In genomic region chr8:123844341-123844740, GRCm38 (mm10) we compare ENCODE assay signal across 25 mouse cellular contexts. TPM values are rescaled to one million over a fixed set of nuclear protein-coding genes. Genes with fewer than 3 reads are reported as not detected.
A peak's percentile ranks its signal among the peaks of the same experiment; 100 is the strongest.
DNase-seq lines count a peak whose midpoint lies in the region; ATAC-seq lines count a peak whose summit lies in the region.
"Had no signal": no experiment of that assay in that cellular context is flagged by ENCODE, and none has a peak within 500 bp of the region (broad histone marks: within the 10 kb centered on the region; RNA-seq: fewer than 3 reads in every experiment).

No protein-coding gene starts in this region.

- H3K9me3 ChIP-seq in embryonic facial prominence, embryonic 12.5 days, result no peaks in the 10 kb centered on the region
- H3K9me3 ChIP-seq in embryonic facial prominence, embryonic 10.5 days, result no peaks in the 10 kb centered on the region
- H3K9me3 ChIP-seq in forebrain, embryonic 15.5 days, result no peaks in the 10 kb centered on the region
- no peaks in the 10 kb centered on the region for H3K9me3 ChIP-seq in forebrain, embryonic 10.5 days
- no peaks in the 10 kb centered on the region for H3K9me3 ChIP-seq in forebrain, embryonic 16.5 days (ENCODE audit: control insufficient read depth, low read length)
- H3K9me3 ChIP-seq: G1E; heart, embryonic 13.5 days; hindbrain, embryonic 12.5 days; hindbrain, embryonic 15.5 days had no signal

- H3K4me3 ChIP-seq in embryonic facial prominence, embryonic 12.5 days, result no peak overlapping the region
- H3K4me3 ChIP-seq in embryonic facial prominence, embryonic 10.5 days, result no peak overlapping the region
- H3K4me3 ChIP-seq in forebrain, embryonic 15.5 days, result no peak overlapping the region
- H3K4me3 ChIP-seq in forebrain, embryonic 10.5 days, result no peak overlapping the region
- H3K4me3 ChIP-seq in forebrain, embryonic 16.5 days (replicated peaks; ENCODE audit: low read length), result no peak overlapping the region
- H3K4me3 ChIP-seq: heart, embryonic 13.5 days; hindbrain, embryonic 12.5 days; hindbrain, embryonic 15.5 days had no signal

- no peak for ATAC-seq in embryonic facial prominence, embryonic 12.5 days (ENCODE audit: insufficient number of reproducible peaks, insufficient read depth, low FRiP score, low TSS enrichment)
- no peak for ATAC-seq in forebrain, embryonic 15.5 days (replicated peaks)
- ATAC-seq in forebrain, embryonic 16.5 days, result no peak
- ATAC-seq: intestine, postnatal 0 days; Patski had no signal

- H3K36me3 ChIP-seq in embryonic facial prominence, embryonic 12.5 days, result no peaks in the 10 kb centered on the region
- H3K36me3 ChIP-seq in embryonic facial prominence, embryonic 10.5 days (replicated peaks), result peaks cover 26% of the 10 kb centered on the region
- peaks cover 10% of the 10 kb centered on the region for H3K36me3 ChIP-seq in forebrain, embryonic 15.5 days
- H3K36me3 ChIP-seq in forebrain, embryonic 10.5 days (replicated peaks), result peaks cover 40% of the 10 kb centered on the region
- H3K36me3 ChIP-seq in forebrain, embryonic 16.5 days (ENCODE audit: control insufficient read depth, insufficient read depth), result no peaks in the 10 kb centered on the region
- H3K36me3 ChIP-seq: hindbrain, embryonic 12.5 days; hindbrain, embryonic 15.5 days had no signal

- H3K27ac ChIP-seq in embryonic facial prominence, embryonic 12.5 days, result 0 out of 2 replicates have a peak overlapping the region, but pooled peaks have one; percentile 11
- H3K27ac ChIP-seq in embryonic facial prominence, embryonic 10.5 days (replicated peaks), result no peak overlapping the region
- H3K27ac ChIP-seq in forebrain, embryonic 15.5 days (replicated peaks), result peak overlapping the region; percentile 57
- no peak overlapping the region for H3K27ac ChIP-seq in forebrain, embryonic 10.5 days
- peak overlapping the region; percentile 1 for H3K27ac ChIP-seq in forebrain, embryonic 16.5 days (ENCODE audit: low read length)
- H3K27ac ChIP-seq: heart, embryonic 13.5 days; hindbrain, embryonic 12.5 days; hindbrain, embryonic 15.5 days had no signal

- H3K9ac ChIP-seq in embryonic facial prominence, embryonic 12.5 days, result no peak overlapping the region
- no peak overlapping the region for H3K9ac ChIP-seq in forebrain, embryonic 15.5 days (replicated peaks)
- no peak overlapping the region for H3K9ac ChIP-seq in forebrain, embryonic 16.5 days (replicated peaks; ENCODE audit: low read depth, low read length)
- H3K9ac ChIP-seq: heart, embryonic 13.5 days; hindbrain, embryonic 12.5 days; hindbrain, embryonic 15.5 days had no signal

- intact Hi-C loops in heart, postnatal 36 days (cut with DNase I), result no loop called here

- 66% methylated on average over 7 of the region's 7 CpGs for WGBS in embryonic facial prominence, embryonic 12.5 days
- 88% methylated on average over 7 of the region's 7 CpGs for WGBS in embryonic facial prominence, embryonic 10.5 days
- 74% methylated on average over 7 of the region's 7 CpGs for WGBS in forebrain, embryonic 15.5 days
- WGBS in forebrain, embryonic 10.5 days, result 92% methylated on average over 7 of the region's 7 CpGs
- 70% methylated on average over 7 of the region's 7 CpGs for WGBS in forebrain, embryonic 16.5 days

- H3K4me1 ChIP-seq in embryonic facial prominence, embryonic 12.5 days, result no peaks in the 10 kb centered on the region
- peaks cover 10% of the 10 kb centered on the region; the same call in 1 of the 2 replicates for H3K4me1 ChIP-seq in embryonic facial prominence, embryonic 10.5 days
- H3K4me1 ChIP-seq in forebrain, embryonic 15.5 days, result 0 out of 2 replicates have a peak, but pooled peaks cover 7% of the 10 kb centered on the region
- 0 out of 2 replicates have a peak, but pooled peaks cover 4% of the 10 kb centered on the region for H3K4me1 ChIP-seq in forebrain, embryonic 10.5 days
- H3K4me1 ChIP-seq in forebrain, embryonic 16.5 days (replicated peaks; ENCODE audit: control insufficient read depth, insufficient read depth, low read length), result no peaks in the 10 kb centered on the region
- H3K4me1 ChIP-seq: heart, embryonic 13.5 days; hindbrain, embryonic 12.5 days; hindbrain, embryonic 15.5 days had no signal

- H3K27me3 ChIP-seq in embryonic facial prominence, embryonic 12.5 days, result no peaks in the 10 kb centered on the region
- no peaks in the 10 kb centered on the region for H3K27me3 ChIP-seq in embryonic facial prominence, embryonic 10.5 days (replicated peaks; ENCODE audit: low read depth, poor library complexity, severe bottlenecking)
- H3K27me3 ChIP-seq in forebrain, embryonic 15.5 days, result no peaks in the 10 kb centered on the region
- H3K27me3 ChIP-seq in forebrain, embryonic 10.5 days (ENCODE audit: poor library complexity, severe bottlenecking), result no peaks in the 10 kb centered on the region
- no peaks in the 10 kb centered on the region for H3K27me3 ChIP-seq in forebrain, embryonic 16.5 days (replicated peaks; ENCODE audit: control insufficient read depth, insufficient read depth, low read length)
- H3K27me3 ChIP-seq: CH12.LX; heart, embryonic 13.5 days; hindbrain, embryonic 12.5 days; hindbrain, embryonic 15.5 days; Patski had no signal

- no peak overlapping the region for H3K4me2 ChIP-seq in embryonic facial prominence, embryonic 12.5 days (replicated peaks)
- H3K4me2 ChIP-seq in forebrain, embryonic 15.5 days (replicated peaks), result no peak overlapping the region
- no peak overlapping the region for H3K4me2 ChIP-seq in forebrain, embryonic 16.5 days (ENCODE audit: low read length)
- H3K4me2 ChIP-seq: heart, embryonic 13.5 days; hindbrain, embryonic 12.5 days; hindbrain, embryonic 15.5 days had no signal

- DNase-seq in embryonic facial prominence, embryonic 10.5 days (ENCODE audit: low spot score), result no peak
- no peak for DNase-seq in forebrain, embryonic 10.5 days (ENCODE audit: extremely low spot score, low spot score)
- peak; percentile 54 for DNase-seq in brain, adult 2 months (ENCODE audit: low read depth, low spot score)
- DNase-seq in cerebellum, adult 8-10 months, result no peak
- no peak for DNase-seq in heart, postnatal 36 days
- DNase-seq: adrenal gland, postnatal 10 days; adrenal gland, postnatal 36 days; cerebellum, adult 11-12 months; cerebellum, adult 9-10 months; cerebellum, postnatal 14 days; gastrocnemius, postnatal 25 days; heart, adult 18-20 months; heart, postnatal 14 days; kidney, adult 2 months had no signal

RNA-seq across cellular contexts. Expression of gene Ccsap, which starts 15.7 kb away (rescaled TPM):
- polyA plus RNA-seq in embryonic facial prominence, embryonic 12.5 days (2016; fragmentation: Nextera tagmentation; extraction: Ambion mirVana), result 7.1 and 7.4 TPM in 2 replicates
- 5.4 and 5.6 TPM in 2 replicates for polyA plus RNA-seq in embryonic facial prominence, embryonic 10.5 days (2016; fragmentation: Nextera tagmentation; extraction: Ambion mirVana)
- polyA plus RNA-seq in forebrain, embryonic 15.5 days (2015; fragmentation: Nextera tagmentation; extraction: Ambion mirVana), result 8.2 and 8.3 TPM in 2 replicates
- polyA plus RNA-seq in forebrain, embryonic 10.5 days (2016; fragmentation: Nextera tagmentation; extraction: Ambion mirVana), result 7.3 and 8.2 TPM in 2 replicates
- 6.6 and 7.0 TPM in 2 replicates for polyA plus RNA-seq in forebrain, embryonic 16.5 days (2015; fragmentation: Nextera tagmentation; extraction: Ambion mirVana)
- 1 to 10 TPM; 1.3 to 1.6 TPM for total RNA-seq in heart, postnatal 36 days (2021)

RNA-seq across cellular contexts. Expression of gene Rab4a, which starts 38.6 kb away (rescaled TPM):
- polyA plus RNA-seq in embryonic facial prominence, embryonic 12.5 days (2016; fragmentation: Nextera tagmentation; extraction: Ambion mirVana), result 50.3 and 55.9 TPM in 2 replicates
- 56.8 and 58.0 TPM in 2 replicates for polyA plus RNA-seq in embryonic facial prominence, embryonic 10.5 days (2016; fragmentation: Nextera tagmentation; extraction: Ambion mirVana)
- polyA plus RNA-seq in forebrain, embryonic 15.5 days (2015; fragmentation: Nextera tagmentation; extraction: Ambion mirVana), result 78.2 and 78.5 TPM in 2 replicates
- polyA plus RNA-seq in forebrain, embryonic 10.5 days (2016; fragmentation: Nextera tagmentation; extraction: Ambion mirVana), result 74.9 and 77.6 TPM in 2 replicates
- 82.6 and 83.8 TPM in 2 replicates for polyA plus RNA-seq in forebrain, embryonic 16.5 days (2015; fragmentation: Nextera tagmentation; extraction: Ambion mirVana)
- total RNA-seq in heart, postnatal 36 days (2021), result 1 to 10 TPM; 7.3 to 7.9 TPM
- total RNA-seq: CH12.LX had no signal

RNA-seq across cellular contexts. Expression of gene Acta1, which starts 50.2 kb away (rescaled TPM):
- polyA plus RNA-seq in embryonic facial prominence, embryonic 12.5 days (2016; fragmentation: Nextera tagmentation; extraction: Ambion mirVana), result 53.1 and 82.4 TPM in 2 replicates
- polyA plus RNA-seq in embryonic facial prominence, embryonic 10.5 days (2016; fragmentation: Nextera tagmentation; extraction: Ambion mirVana), result 0.80 and 1.3 TPM in 2 replicates
- polyA plus RNA-seq in forebrain, embryonic 15.5 days (2015; fragmentation: Nextera tagmentation; extraction: Ambion mirVana), result 3.8 and 7.0 TPM in 2 replicates
- polyA plus RNA-seq in forebrain, embryonic 10.5 days (2016; fragmentation: Nextera tagmentation; extraction: Ambion mirVana), result 0.14 and 0.22 TPM in 2 replicates
- polyA plus RNA-seq in forebrain, embryonic 16.5 days (2015; fragmentation: Nextera tagmentation; extraction: Ambion mirVana), result 6.3 and 6.6 TPM in 2 replicates
- total RNA-seq in heart, postnatal 36 days (2021), result 100 to 1,000 TPM; 656 to 855 TPM
- total RNA-seq: CH12.LX; G1E; hematopoietic stem cell, adult 5-6 weeks had no signal

Comparison
In these comparisons a context has a peak if more than half of its experiments do, and no peak if none do; other contexts are left out.
1. H3K27ac ChIP-seq: peak in embryonic facial prominence, embryonic 12.5 days (single experiment), forebrain, embryonic 15.5 days (single experiment) and forebrain, embryonic 16.5 days (single experiment); none in embryonic facial prominence, embryonic 10.5 days (single experiment) and forebrain, embryonic 10.5 days (single experiment).